Mouse (Mus musculus) forebrain, embryonic 16.5 days (tissue): ENCODE data around the gene Vps35l. TPM values are rescaled to one million over a fixed set of nuclear protein-coding genes. Genes with fewer than 3 reads are reported as not detected.

Experiments
- ATAC-seq: fragments of 200-750 bp; cut with Nextera tagmentation; 2 replicates; pipeline ENCODE4 v1.8.0; 2017; ENCODE audit warnings: mild to moderate bottlenecking, moderate library complexity
- H3K27ac ChIP-seq: fragments of 300-500 bp; sonication (generic); 2 replicates; pipeline ENCODE4 v1.5.1; 2014; ENCODE audit warnings: low read length, control low read depth
- H3K27me3 ChIP-seq: fragments of 300-500 bp; sonication (generic); replicated peaks from 2 replicates; pipeline ENCODE4 v1.6.1; 2014; ENCODE audit warnings: low read length; ENCODE audit not compliant: control insufficient read depth, insufficient read depth
- H3K36me3 ChIP-seq: fragments of 300-500 bp; sonication (generic); 2 replicates; pipeline ENCODE4 v1.6.1; 2014; ENCODE audit not compliant: control insufficient read depth, insufficient read depth
- H3K4me1 ChIP-seq: fragments of 300-500 bp; sonication (generic); replicated peaks from 2 replicates; pipeline ENCODE4 v1.6.1; 2014; ENCODE audit warnings: low read length; ENCODE audit not compliant: control insufficient read depth, insufficient read depth
- H3K4me2 ChIP-seq: fragments of 300-500 bp; sonication (generic); 2 replicates; pipeline ENCODE4 v1.6.1; 2014; ENCODE audit warnings: mild to moderate bottlenecking, low read length, control low read depth
- H3K4me3 ChIP-seq: fragments of 300-500 bp; sonication (generic); replicated peaks from 2 replicates; pipeline ENCODE4 v1.5.1; 2014; ENCODE audit warnings: mild to moderate bottlenecking, low read length, control low read depth
- H3K9ac ChIP-seq: fragments of 300-500 bp; sonication (generic); replicated peaks from 2 replicates; pipeline ENCODE4 v1.6.1; 2014; ENCODE audit warnings: low read depth, low read length, control low read depth
- H3K9me3 ChIP-seq: fragments of 300-500 bp; sonication (generic); 2 replicates; pipeline ENCODE4 v1.6.1; 2016; ENCODE audit warnings: low read length; ENCODE audit not compliant: control insufficient read depth
- WGBS: fragments of 180-500 bp; shearing (Covaris S2); extraction: QIAGEN DNeasy Blood & Tissue Kit; methylation state at CpG from one replicate; pipeline ENCODE4 v1.1.7; 2014; 5-methylcytosine and 5-hydroxymethylcytosine counted together
- polyA plus RNA-seq: library from polyadenylated mRNA; unstranded; fragments of >200 nt; fragmentation: Nextera tagmentation; extraction: Ambion mirVana; gene quantifications from 2 replicates; pipeline ENCODE4 v1.2.1, GENCODE M21; 2015

The Vps35l gene
- 103 and 109 TPM in 2 replicates for polyA plus RNA-seq

DNA sequence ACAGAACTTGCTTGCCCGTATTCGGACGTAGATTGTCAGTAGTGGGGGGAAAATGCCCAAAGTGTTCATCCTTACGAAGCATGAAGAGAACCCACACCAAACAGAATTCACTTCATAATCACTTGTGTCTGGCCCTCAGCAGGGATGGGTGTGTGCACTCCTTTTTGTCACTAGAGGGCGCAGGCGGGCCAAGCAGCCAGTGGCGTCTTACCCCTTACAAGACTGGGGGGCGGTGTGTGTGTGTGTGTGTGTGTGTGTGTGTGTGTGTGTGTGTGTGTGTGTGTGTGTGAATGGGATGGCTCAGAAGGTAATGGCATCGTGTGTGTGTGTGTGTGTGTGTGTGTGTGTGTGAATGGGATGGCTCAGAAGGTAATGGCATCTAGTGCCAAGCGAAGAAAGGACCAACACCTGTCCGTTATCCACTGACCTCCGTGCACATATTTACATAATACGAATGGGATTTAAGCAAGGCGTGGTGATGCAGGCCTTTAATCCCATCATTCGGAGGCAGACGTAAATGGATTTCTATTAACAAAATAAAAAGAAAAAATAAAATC is at the start of gene Vps35l:
Vps35l (plus strand) TSS at position 252 of the 557 bp plus-strand sequence.
- Histone ChIP-seq H3K27ac (peak within 1 kb of the TSS; percentile 91), H3K4me1 (peaks cover 14% of the 10 kb centered on the region), H3K36me3 (peaks cover 9% of the 10 kb centered on the region), H3K27me3 (no peaks in the 10 kb centered on the region), H3K9ac (peak within 1 kb of the TSS; percentile 87), H3K4me3 (peak within 1 kb of the TSS; percentile 83), H3K9me3 (no peaks in the 10 kb centered on the region), H3K4me2 (peak within 1 kb of the TSS; percentile 87)
- peak; percentile 88 for ATAC-seq
- WGBS: 3% methylated on average over 15 of the region's 16 CpGs

DNA sequence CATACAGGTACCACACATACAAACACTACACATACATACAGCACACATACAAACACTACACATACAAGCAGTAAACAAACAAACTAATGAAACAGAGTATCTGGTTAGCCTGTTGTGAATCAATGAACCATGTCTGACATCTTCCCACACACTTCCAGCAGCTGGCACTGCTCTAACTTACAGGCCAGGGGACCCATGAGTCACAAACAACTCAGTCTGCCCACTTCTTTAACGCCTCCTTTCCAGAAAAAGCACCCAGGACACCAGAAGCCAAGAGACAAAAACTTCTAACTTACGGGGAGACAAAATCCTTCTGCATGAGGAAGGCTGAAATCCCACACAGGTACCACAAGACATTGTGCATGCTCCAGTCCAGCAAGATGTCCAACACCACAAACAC is 48.7 kb upstream of the Vps35l start:
- Histone ChIP-seq H3K4me1 (no peaks in the 10 kb centered on the region), H3K9ac (no peak overlapping the region), H3K27me3 (no peaks in the 10 kb centered on the region), H3K4me2 (no peak overlapping the region), H3K36me3 (peaks cover 40% of the 10 kb centered on the region), H3K27ac (no peak overlapping the region), H3K4me3 (no peak overlapping the region), H3K9me3 (no peaks in the 10 kb centered on the region)
- no peak for ATAC-seq
- WGBS: 94% methylated on average over 2 of the region's 2 CpGs

DNA sequence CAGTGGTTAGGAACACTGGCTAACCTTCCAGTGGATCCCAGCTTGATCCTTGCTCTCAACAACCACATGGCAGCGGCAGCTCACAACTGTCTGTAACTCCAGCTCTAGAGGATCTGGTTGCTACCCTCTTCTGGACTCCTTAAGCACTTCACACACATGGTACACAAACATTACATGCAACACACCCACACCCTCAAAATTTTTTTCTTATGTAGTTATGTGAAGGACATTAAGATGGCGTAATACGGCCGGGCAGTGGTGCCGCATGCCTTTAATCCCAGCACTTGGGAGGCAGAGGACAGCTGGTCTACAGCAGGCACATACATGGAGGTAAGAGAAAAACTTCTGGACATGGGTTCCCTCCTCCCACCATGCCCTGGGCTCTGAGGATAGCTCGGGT is 43.9 kb upstream of the Vps35l start:
- no peaks in the 10 kb centered on the region for H3K4me1 ChIP-seq
- WGBS: 95% methylated on average over 6 of the region's 6 CpGs

DNA sequence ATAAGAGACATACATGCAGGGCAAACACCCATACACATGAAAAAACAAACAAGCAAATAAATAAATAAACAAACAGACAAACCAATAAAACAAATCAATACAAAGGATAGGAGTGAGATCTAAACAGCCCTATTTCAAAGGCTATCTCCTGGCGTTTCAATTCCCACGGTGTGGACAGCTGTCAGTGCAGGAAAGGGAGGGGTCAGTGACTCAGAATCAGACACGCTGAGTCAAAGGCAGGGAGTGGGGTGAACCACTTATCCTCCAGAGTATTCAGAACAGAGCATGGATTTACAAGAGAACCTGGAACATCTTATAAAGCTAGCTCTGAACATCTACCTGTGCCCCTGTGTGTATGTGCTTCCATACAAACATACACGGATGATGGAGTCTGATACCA is 42.9 kb upstream of the Vps35l start:
- Histone ChIP-seq H3K27me3 (no peaks in the 10 kb centered on the region), H3K9me3 (no peaks in the 10 kb centered on the region), H3K4me3 (no peak overlapping the region), H3K9ac (no peak overlapping the region), H3K36me3 (peaks cover 39% of the 10 kb centered on the region), H3K4me1 (no peaks in the 10 kb centered on the region), H3K27ac (no peak overlapping the region), H3K4me2 (no peak overlapping the region)
- WGBS: 85% methylated on average over 4 of the region's 4 CpGs
- no peak for ATAC-seq

More for the DNA sequence above, 43.9 kb upstream of the Vps35l start:
- ATAC-seq: no peak
- H3K9me3 ChIP-seq: no peaks in the 10 kb centered on the region
- H3K4me2 ChIP-seq: no peak overlapping the region
- H3K27ac ChIP-seq: no peak overlapping the region
- H3K4me3 ChIP-seq: no peak overlapping the region
- no peak overlapping the region for H3K9ac ChIP-seq
- no peaks in the 10 kb centered on the region for H3K27me3 ChIP-seq
- H3K36me3 ChIP-seq: peaks cover 42% of the 10 kb centered on the region

DNA sequence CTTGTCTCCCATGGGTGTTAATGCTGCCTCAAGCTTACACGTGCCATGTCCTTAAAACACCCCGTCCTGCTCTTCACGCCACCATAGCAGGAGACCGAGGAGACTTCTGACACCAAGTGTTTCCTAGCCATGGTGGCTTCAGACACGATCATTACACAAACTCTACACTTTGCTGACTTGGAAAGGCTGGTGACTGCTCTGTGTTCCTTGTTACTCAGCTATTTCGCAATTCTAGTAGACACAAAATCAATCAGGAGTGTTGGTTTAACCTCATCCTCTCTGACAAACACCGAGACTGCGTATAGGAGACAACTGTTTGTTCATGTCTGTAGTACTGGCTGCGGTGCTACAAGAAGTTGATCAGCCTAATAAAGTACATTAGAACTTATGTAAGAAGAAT is 41.1 kb upstream of the Vps35l start:
- Histone ChIP-seq H3K9me3 (no peaks in the 10 kb centered on the region), H3K9ac (no peak overlapping the region), H3K36me3 (peaks cover 36% of the 10 kb centered on the region), H3K4me3 (no peak overlapping the region), H3K27ac (no peak overlapping the region), H3K4me2 (no peak overlapping the region), H3K27me3 (no peaks in the 10 kb centered on the region), H3K4me1 (peaks cover 8% of the 10 kb centered on the region)
- no peak for ATAC-seq
- WGBS: 95% methylated on average over 9 of the region's 9 CpGs

DNA sequence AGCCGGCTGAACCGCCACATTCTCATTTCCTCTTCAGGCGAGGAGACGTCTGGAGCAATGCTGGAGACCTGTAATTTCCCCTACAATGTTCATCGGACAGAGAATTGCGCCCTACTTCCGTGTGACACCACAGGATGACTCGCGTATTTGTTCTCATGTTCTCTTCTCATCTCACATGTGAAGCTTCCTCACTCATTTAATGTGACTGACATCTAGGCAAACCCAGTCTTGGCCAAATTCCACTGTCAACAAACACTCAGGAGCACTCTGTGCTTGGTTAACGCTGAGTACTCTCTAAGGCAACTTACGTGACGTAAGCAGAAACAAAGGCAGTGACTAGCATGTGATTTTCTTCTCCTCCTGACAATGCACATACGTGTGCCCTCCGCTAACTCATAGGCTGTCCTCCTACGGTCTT is 36.9 kb upstream of the Vps35l start:
- Histone ChIP-seq H3K9me3 (no peaks in the 10 kb centered on the region), H3K36me3 (peaks cover 6% of the 10 kb centered on the region; the same call in 1 of the 2 replicates), H3K4me1 (peaks cover 21% of the 10 kb centered on the region), H3K9ac (no peak overlapping the region), H3K27ac (no peak overlapping the region), H3K4me3 (no peak overlapping the region), H3K4me2 (no peak overlapping the region), H3K27me3 (no peaks in the 10 kb centered on the region)
- WGBS: 88% methylated on average over 15 of the region's 15 CpGs
- no peak for ATAC-seq

DNA sequence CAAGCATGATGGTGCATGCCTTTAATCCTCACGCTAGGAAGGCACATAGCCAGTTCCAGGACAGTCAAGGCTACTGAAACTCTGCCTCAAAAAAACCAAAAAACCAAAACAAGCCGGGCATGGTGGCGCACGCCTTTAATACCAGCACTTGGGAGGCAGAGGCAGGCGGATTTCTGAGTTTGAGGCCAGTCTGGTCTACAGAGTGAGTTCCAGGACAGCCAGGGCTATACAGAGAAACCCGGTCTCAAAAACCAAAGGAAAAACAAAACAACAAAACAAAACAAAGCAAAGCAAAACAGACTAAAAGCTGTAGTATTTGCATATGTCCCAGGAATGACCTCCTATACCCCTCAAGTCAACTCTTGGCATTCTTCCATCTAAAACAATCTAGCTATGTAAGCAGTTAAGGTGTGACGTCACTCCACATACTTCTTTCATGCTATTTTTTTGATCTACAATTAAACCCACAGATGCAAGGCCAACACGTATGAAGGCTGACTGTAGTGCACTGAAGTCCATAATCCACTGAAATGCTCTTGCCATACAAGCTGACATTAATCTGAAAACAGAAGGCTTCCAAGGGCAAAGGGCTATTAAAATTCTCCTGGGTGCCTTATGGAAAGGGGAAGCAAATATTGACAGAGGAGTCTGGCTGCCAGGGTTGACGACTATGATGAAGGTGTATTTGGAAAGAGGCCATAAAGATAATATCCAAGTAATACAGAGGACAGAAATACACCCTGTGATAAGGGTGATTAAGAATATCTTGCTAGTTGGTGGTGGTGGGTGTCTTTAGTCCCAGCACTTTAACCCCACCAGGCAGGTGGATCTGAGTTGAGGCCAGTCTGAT is 35.8 kb upstream of the Vps35l start:
- ATAC-seq: no peak
- Histone ChIP-seq H3K9me3 (no peaks in the 10 kb centered on the region), H3K4me3 (peak overlapping the region; percentile 91), H3K9ac (no peak overlapping the region), H3K36me3 (no peaks in the 10 kb centered on the region), H3K4me2 (peak overlapping the region; percentile 59), H3K4me1 (peaks cover 21% of the 10 kb centered on the region), H3K27me3 (no peaks in the 10 kb centered on the region), H3K27ac (no peak overlapping the region)
- 75% methylated on average over 9 of the region's 9 CpGs for WGBS

DNA sequence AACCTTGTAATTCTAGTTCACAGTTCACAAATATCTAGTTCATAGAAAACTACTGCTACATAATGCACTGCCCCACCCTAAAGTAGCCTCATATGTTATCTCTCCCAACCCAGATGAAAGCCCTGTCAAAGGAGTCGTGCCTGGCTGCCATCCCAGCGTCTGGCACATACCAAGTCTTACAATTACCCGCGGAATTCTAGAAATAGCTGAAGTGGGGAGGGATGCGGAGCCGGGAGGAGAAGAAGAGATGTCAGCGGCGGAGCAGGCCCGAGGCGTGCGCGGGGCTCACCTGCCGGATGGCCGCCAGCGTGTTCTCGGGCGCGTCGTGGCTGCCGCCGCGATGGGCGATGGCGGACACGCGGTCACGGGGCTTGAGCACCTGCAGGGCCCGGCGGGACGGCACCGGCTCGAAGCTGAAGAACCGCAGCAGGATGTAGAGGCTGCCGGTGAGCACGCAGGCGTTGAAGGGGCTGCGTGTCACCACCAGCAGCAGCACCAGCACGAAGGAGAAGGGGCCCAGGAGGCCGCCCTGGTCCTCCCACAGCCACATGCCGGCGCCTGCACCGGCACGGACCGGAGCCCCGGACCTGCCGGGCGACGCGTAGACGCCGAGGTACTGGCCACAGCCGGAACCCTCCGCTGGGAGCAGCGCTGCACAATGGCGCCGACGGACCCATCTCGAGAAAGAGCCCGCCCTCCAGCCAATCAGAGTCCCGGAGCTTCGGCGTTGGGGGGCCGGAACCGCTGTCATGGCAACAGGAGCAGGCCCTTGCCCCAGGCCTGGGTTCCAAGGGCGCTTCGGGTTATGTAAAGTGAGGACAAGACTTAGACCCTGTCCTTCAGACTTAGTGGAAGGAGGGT is 34.7 kb upstream of the Vps35l start, which contains the start of gene Gde1:
Gde1 (minus strand) TSS at position 678 of the 861 bp plus-strand sequence.
- H3K9me3 ChIP-seq: no peaks in the 10 kb centered on the region
- H3K36me3 ChIP-seq: no peaks in the 10 kb centered on the region
- peak; percentile 95 for ATAC-seq
- no peaks in the 10 kb centered on the region for H3K27me3 ChIP-seq
- peaks cover 21% of the 10 kb centered on the region for H3K4me1 ChIP-seq
- peak within 1 kb of the TSS; percentile 91 for H3K4me3 ChIP-seq
- under 1% methylated on average over 66 of the region's 66 CpGs for WGBS
- peak within 1 kb of the TSS; percentile 59 for H3K4me2 ChIP-seq
- H3K27ac ChIP-seq: peak within 1 kb of the TSS; percentile 85
- H3K9ac ChIP-seq: peak within 1 kb of the TSS; percentile 85

DNA sequence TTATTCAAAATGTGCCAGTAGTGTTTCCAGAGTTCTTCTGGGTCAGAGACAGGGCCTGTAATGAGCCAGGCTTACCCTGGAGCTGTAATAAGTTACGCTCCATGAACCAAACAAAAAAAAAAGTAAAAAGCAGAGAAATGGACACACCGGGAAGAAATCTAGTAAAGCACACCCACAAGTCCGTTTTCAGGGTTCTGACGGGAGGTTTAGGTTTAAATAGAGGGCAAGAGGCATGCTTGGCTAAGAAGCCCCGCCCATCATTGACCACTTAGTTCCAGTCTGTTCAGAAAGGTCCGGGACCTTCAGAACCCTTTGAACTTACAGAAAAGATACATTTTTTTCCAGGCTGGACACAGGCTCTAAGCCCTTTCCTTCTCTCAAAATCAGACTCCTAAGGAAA is 34.0 kb upstream of the Vps35l start:
- peak overlapping the region; percentile 91 for H3K4me3 ChIP-seq
- ATAC-seq: peak; percentile 7; the same call in 1 of the 2 replicates
- H3K36me3 ChIP-seq: no peaks in the 10 kb centered on the region
- H3K27ac ChIP-seq: no peak overlapping the region
- WGBS: 36% methylated on average over 6 of the region's 6 CpGs
- no peaks in the 10 kb centered on the region for H3K27me3 ChIP-seq
- no peak overlapping the region for H3K9ac ChIP-seq
- peak overlapping the region; percentile 59 for H3K4me2 ChIP-seq
- peaks cover 21% of the 10 kb centered on the region for H3K4me1 ChIP-seq
- no peaks in the 10 kb centered on the region for H3K9me3 ChIP-seq
